In genomic region chr8:45454426-45454825, GRCm38 (mm10) we compare ENCODE assay signal across 8 mouse cellular contexts. TPM values are rescaled to one million over a fixed set of nuclear protein-coding genes. Genes with fewer than 3 reads are reported as not detected.
DNase-seq lines count a peak whose midpoint lies in the region; ATAC-seq and TF ChIP-seq lines count a peak whose summit lies in the region.

No protein-coding gene starts in this region.

- peak; percentile 37 for DNase-seq in MEL (ENCODE audit: low read depth, low spot score)
- DNase-seq in heart, postnatal 14 days: peak; percentile 26 to 59
- DNase-seq in kidney, postnatal 25 days: peak; percentile 17 to 39
- DNase-seq in liver, postnatal 0 days: peak; percentile 16

- WGBS in bone marrow, adult 2 months: 59% methylated on average over 6 of the region's 6 CpGs
- WGBS in embryonic facial prominence, embryonic 13.5 days: 67% methylated on average over 6 of the region's 6 CpGs
- 62% methylated on average over 6 of the region's 6 CpGs for WGBS in liver, postnatal 0 days (ENCODE audit: insufficient replicate concordance)
- WGBS in olfactory bulb, adult 2 months: 57% methylated on average over 6 of the region's 6 CpGs

- peak in 2 of 3 experiments; percentile 47 to 63; a peak in 4 of 6 replicates for TF ChIP-seq CTCF in MEL (IDR thresholded peaks at IDR 0.05 in 2 of 3, conservative IDR thresholded peaks at IDR 0.05 in 1 of 3; ENCODE audit: control insufficient read depth in 1 of 3, insufficient read depth in 1 of 3, low read depth in 2 of 3, low read length in 3 of 3, poor library complexity in 1 of 3, severe bottlenecking in 1 of 3)
- peak; percentile 15; the same call in 1 of the 2 replicates for TF ChIP-seq CTCF in bone marrow, adult 2 months (IDR thresholded peaks at IDR 0.05; ENCODE audit: control insufficient read depth, insufficient read depth, low read length)
- TF ChIP-seq CTCF in liver, postnatal 0 days (IDR thresholded peaks at IDR 0.05; ENCODE audit: low read depth): peak; percentile 77
- 0 out of 2 replicates have a peak, but pooled peaks have one; percentile 17 for TF ChIP-seq CTCF in olfactory bulb, adult 2 months (IDR thresholded peaks at IDR 0.05; ENCODE audit: insufficient read depth, low read depth, low read length)

- no peak overlapping the region for H3K27ac ChIP-seq in MEL (ENCODE audit: control insufficient read depth, low read depth, low read length)
- no peak overlapping the region for H3K27ac ChIP-seq in bone marrow, adult 2 months (ENCODE audit: control insufficient read depth, insufficient read depth, low read depth, low read length, poor library complexity)
- H3K27ac ChIP-seq in embryonic facial prominence, embryonic 13.5 days: no peak overlapping the region
- H3K27ac ChIP-seq in liver, postnatal 0 days (ENCODE audit: low read depth): no peak overlapping the region
- H3K27ac ChIP-seq in olfactory bulb, adult 2 months (ENCODE audit: insufficient read depth, low read depth, low read length): no peak overlapping the region

- no peaks in the 10 kb centered on the region for H3K4me1 ChIP-seq in MEL (ENCODE audit: control insufficient read depth in 1 of 2, insufficient read depth in 2 of 2, low read length in 2 of 2)
- no peaks in the 10 kb centered on the region for H3K4me1 ChIP-seq in bone marrow, adult 2 months (ENCODE audit: control insufficient read depth, insufficient read depth, low read length)
- H3K4me1 ChIP-seq in embryonic facial prominence, embryonic 13.5 days: no peaks in the 10 kb centered on the region
- no peaks in the 10 kb centered on the region for H3K4me1 ChIP-seq in liver, postnatal 0 days (ENCODE audit: insufficient read depth)
- no peaks in the 10 kb centered on the region for H3K4me1 ChIP-seq in olfactory bulb, adult 2 months (ENCODE audit: control insufficient read depth, insufficient read depth, low read length)

- no peak overlapping the region for H3K4me2 ChIP-seq in embryonic facial prominence, embryonic 13.5 days
- no peak overlapping the region for H3K4me2 ChIP-seq in liver, postnatal 0 days (ENCODE audit: low read depth, low read length)

- H3K27me3 ChIP-seq in MEL (ENCODE audit: control insufficient read depth in 1 of 2, insufficient read depth in 2 of 2, low read length in 2 of 2): no peaks in the 10 kb centered on the region
- H3K27me3 ChIP-seq in embryonic facial prominence, embryonic 13.5 days: no peaks in the 10 kb centered on the region
- H3K27me3 ChIP-seq in liver, postnatal 0 days (ENCODE audit: insufficient read depth, low read length): no peaks in the 10 kb centered on the region

- no peak for TF ChIP-seq EP300 in MEL (IDR thresholded peaks at IDR 0.05; ENCODE audit: low read depth in 1 of 2, low read length in 2 of 2)
- no peak for TF ChIP-seq EP300 in liver, postnatal 0 days (IDR thresholded peaks at IDR 0.05; ENCODE audit: low read depth)

- no peak for TF ChIP-seq POLR2A in MEL (IDR thresholded peaks at IDR 0.05; ENCODE audit: control insufficient read depth in 1 of 2, insufficient read depth in 1 of 2, low read depth in 1 of 2, low read length in 2 of 2, poor library complexity in 1 of 2)
- TF ChIP-seq POLR2A in bone marrow, adult 2 months (IDR thresholded peaks at IDR 0.05; ENCODE audit: borderline replicate concordance, control insufficient read depth, low read depth, low read length): no peak
- TF ChIP-seq POLR2A in olfactory bulb, adult 2 months (IDR thresholded peaks at IDR 0.05; ENCODE audit: insufficient read depth, low read depth, low read length): no peak

- no peaks in the 10 kb centered on the region for H3K9me3 ChIP-seq in MEL (replicated peaks; ENCODE audit: insufficient read depth, low read length)
- H3K9me3 ChIP-seq in embryonic facial prominence, embryonic 13.5 days: 0 out of 2 replicates have a peak, but pooled peaks cover 3% of the 10 kb centered on the region
- H3K9me3 ChIP-seq in liver, postnatal 0 days (ENCODE audit: low read length): no peaks in the 10 kb centered on the region

- no peaks in the 10 kb centered on the region for H3K79me2 ChIP-seq in MEL (ENCODE audit: control insufficient read depth, insufficient read depth, low read length, poor library complexity)

- H3K4me3 ChIP-seq in MEL (ENCODE audit: control insufficient read depth in 1 of 2, insufficient read depth in 1 of 2, low read depth in 2 of 2, low read length in 2 of 2): no peak overlapping the region
- no peak overlapping the region for H3K4me3 ChIP-seq in bone marrow, adult 2 months (replicated peaks; ENCODE audit: control insufficient read depth, low read depth, low read length)
- H3K4me3 ChIP-seq in embryonic facial prominence, embryonic 13.5 days: no peak overlapping the region
- H3K4me3 ChIP-seq in liver, postnatal 0 days (ENCODE audit: low read depth, low read length): no peak overlapping the region
- H3K4me3 ChIP-seq in olfactory bulb, adult 2 months (ENCODE audit: insufficient read depth, low read depth, low read length): no peak overlapping the region

- peak; percentile 66 for TF ChIP-seq RAD21 in MEL (IDR thresholded peaks at IDR 0.05; ENCODE audit: low read depth, low read length)

- H3K9ac ChIP-seq in MEL (ENCODE audit: control insufficient read depth, low read depth, low read length, poor library complexity, severe bottlenecking): no peak overlapping the region
- no peak overlapping the region for H3K9ac ChIP-seq in embryonic facial prominence, embryonic 13.5 days
- H3K9ac ChIP-seq in liver, postnatal 0 days (replicated peaks): no peak overlapping the region

- ATAC-seq in embryonic facial prominence, embryonic 13.5 days (ENCODE audit: insufficient number of reproducible peaks, insufficient read depth, low FRiP score, low TSS enrichment, low read depth): 0 out of 2 replicates have a peak, but pooled peaks have one; percentile 56
- ATAC-seq in liver, postnatal 0 days: no peak
- no peak for ATAC-seq in inflammation-experienced regulatory T-cells, adult 6 months

- no peaks in the 10 kb centered on the region for H3K36me3 ChIP-seq in MEL (ENCODE audit: control insufficient read depth in 1 of 2, insufficient read depth in 2 of 2, low read length in 2 of 2)
- no peaks in the 10 kb centered on the region for H3K36me3 ChIP-seq in embryonic facial prominence, embryonic 13.5 days
- H3K36me3 ChIP-seq in liver, postnatal 0 days (replicated peaks; ENCODE audit: insufficient read depth, low read length): no peaks in the 10 kb centered on the region

- intact Hi-C loops in heart, postnatal 14 days (cut with DNase I): loop anchor here (1.0 kb wide), 2 partner anchors 326 to 480 kb away; partner anchors contain the start of gene Ccdc110

TF ChIP-seq in MEL, 35 proteins besides CTCF, POLR2A, EP300 and RAD21:
- no peak for TF ChIP-seq ZKSCAN1 (IDR thresholded peaks at IDR 0.05; ENCODE audit: low read depth, low read length)
- TF ChIP-seq POLR2AphosphoS5 (IDR thresholded peaks at IDR 0.05; ENCODE audit: borderline replicate concordance, low read depth, low read length): no peak
- no peak for TF ChIP-seq TBP (IDR thresholded peaks at IDR 0.05; ENCODE audit: low read depth, low read length)
- TF ChIP-seq SIN3A (IDR thresholded peaks at IDR 0.05; ENCODE audit: low read length): no peak
- no peak for TF ChIP-seq UBTF (IDR thresholded peaks at IDR 0.05; ENCODE audit: borderline replicate concordance, insufficient read depth, low read depth, low read length)
- TF ChIP-seq USF2 (IDR thresholded peaks at IDR 0.05; ENCODE audit: borderline replicate concordance in 1 of 2, insufficient read depth in 1 of 2, low read depth in 1 of 2, low read length in 2 of 2): no peak
- TF ChIP-seq POLR2AphosphoS2 (IDR thresholded peaks at IDR 0.05; ENCODE audit: low read length): no peak
- TF ChIP-seq ELF1 (IDR thresholded peaks at IDR 0.05; ENCODE audit: low read depth, low read length): no peak
- no peak for TF ChIP-seq MAZ (IDR thresholded peaks at IDR 0.05; ENCODE audit: low read depth, low read length)
- TF ChIP-seq MYC (IDR thresholded peaks at IDR 0.05; ENCODE audit: low read depth, low read length): no peak
- peak; percentile 56 for TF ChIP-seq SMC3 (IDR thresholded peaks at IDR 0.05; ENCODE audit: low read depth, low read length)
- no peak for TF ChIP-seq E2F4 (IDR thresholded peaks at IDR 0.05; ENCODE audit: borderline replicate concordance, low read depth, low read length)
- TF ChIP-seq ZC3H11A (IDR thresholded peaks at IDR 0.05; ENCODE audit: low read depth, low read length): peak; percentile 19; the same call in 1 of the 2 replicates

RNA-seq across cellular contexts. Expression of gene Tlr3, which starts 43.5 kb away (rescaled TPM):
- total RNA-seq in MEL (2012; rRNA removed): not detected in 2 replicates
- under 1 TPM in 1 of 2 experiments, not detected in 1; 0.15 TPM for polyA plus RNA-seq in MEL (2012; ENCODE audit: insufficient read depth in 1 of 2, insufficient read length in 2 of 2, low read depth in 1 of 2, low replicate concordance in 2 of 2, missing spikeins in 1 of 2)
- 3.0 and 4.2 TPM in 2 replicates for polyA plus RNA-seq in bone marrow, adult 2 months (2011; ENCODE audit: insufficient read depth, insufficient read length, low replicate concordance, missing spikeins)
- 1.4 and 1.6 TPM in 2 replicates for polyA plus RNA-seq in embryonic facial prominence, embryonic 13.5 days (2015; fragmentation: Nextera tagmentation; extraction: Ambion mirVana)
- total RNA-seq in heart, postnatal 14 days (2021): 1 to 10 TPM; 5.8 to 6.7 TPM
- 1.2 and 1.7 TPM in 2 replicates for polyA plus RNA-seq in liver, postnatal 0 days (2015; fragmentation: Nextera tagmentation; extraction: Ambion mirVana)
- polyA plus RNA-seq in olfactory bulb, adult 2 months (2012; ENCODE audit: insufficient read depth, insufficient read length, low replicate concordance, missing spikeins): not detected in 2 replicates
- polyA plus RNA-seq in inflammation-experienced regulatory T-cells, adult 6 months (2017; shearing (Covaris generic)): 1 to 10 TPM in 1 of 3 experiments, under 1 TPM in 2; 0.17 to 1.1 (median 0.39) TPM

RNA-seq across cellular contexts. Expression of gene Sorbs2, which starts 53.2 kb away (rescaled TPM):
- not detected in 2 replicates for total RNA-seq in MEL (2012; rRNA removed)
- polyA plus RNA-seq in MEL (2012; ENCODE audit: insufficient read depth in 1 of 2, insufficient read length in 2 of 2, low read depth in 1 of 2, low replicate concordance in 2 of 2, missing spikeins in 1 of 2): not detected
- 4.8 and 6.5 TPM in 2 replicates for polyA plus RNA-seq in bone marrow, adult 2 months (2011; ENCODE audit: insufficient read depth, insufficient read length, low replicate concordance, missing spikeins)
- 24.5 and 34.9 TPM in 2 replicates for polyA plus RNA-seq in embryonic facial prominence, embryonic 13.5 days (2015; fragmentation: Nextera tagmentation; extraction: Ambion mirVana)
- total RNA-seq in heart, postnatal 14 days (2021): 100 to 1,000 TPM; 476 to 536 TPM
- 11.9 and 13.3 TPM in 2 replicates for polyA plus RNA-seq in liver, postnatal 0 days (2015; fragmentation: Nextera tagmentation; extraction: Ambion mirVana)
- not detected in 2 replicates for polyA plus RNA-seq in olfactory bulb, adult 2 months (2012; ENCODE audit: insufficient read depth, insufficient read length, low replicate concordance, missing spikeins)
- polyA plus RNA-seq in inflammation-experienced regulatory T-cells, adult 6 months (2017; shearing (Covaris generic)): under 1 TPM in 2 of 3 experiments, not detected in 1; 0.17 to 0.63 TPM

Comparison
In these comparisons a context has a peak if more than half of its experiments do, and no peak if none do; other contexts are left out.
1. CTCF ChIP-seq: peak in every context shown above with its lines; median percentile 77 in liver, postnatal 0 days; 55 in MEL; 17 in olfactory bulb, adult 2 months; 15 in bone marrow, adult 2 months.